Mouse (Mus musculus) liver, embryonic 14.5 days (tissue): ENCODE data around the gene Lrrfip2.

Experiments used
- CTCF ChIP-seq: IDR thresholded peaks from 2 replicates; pipeline ENCODE4 v1.5.1; 2016; ENCODE audit warnings: antibody characterized with exemption, low read depth, control low read depth
- EP300 ChIP-seq: IDR thresholded peaks from 2 replicates; pipeline ENCODE4 v1.6.1; 2016; ENCODE audit warnings: antibody characterized with exemption, low read depth

DNA sequence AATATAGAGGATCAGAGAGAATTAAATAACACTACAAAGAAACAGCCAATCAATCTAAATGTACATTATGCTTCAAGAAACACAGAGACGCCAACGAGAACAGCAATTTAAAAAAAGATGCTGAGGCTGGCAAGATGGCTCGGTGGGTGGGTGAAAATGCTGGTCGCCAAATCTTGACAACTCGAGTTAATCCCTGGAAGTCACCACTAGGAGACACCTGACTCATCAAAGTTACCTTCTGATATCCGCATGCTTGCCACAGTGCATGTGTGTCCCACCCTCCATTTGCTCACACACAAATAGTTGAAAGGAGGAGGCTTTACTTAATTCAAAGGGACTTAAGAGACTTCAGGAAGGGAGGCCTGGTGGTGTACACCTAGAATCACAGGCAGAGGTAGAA is 128.2 kb downstream of the Lrrfip2 start:
- no peak for TF ChIP-seq CTCF
- no peak for TF ChIP-seq EP300
